Mouse (Mus musculus) adrenal gland (tissue): ENCODE results near the gene Olfr109.

Experiments
- intact Hi-C: fragments of 180-260 bp; cut with DNase I; formaldehyde crosslinking; loops from one replicate; pipeline ENCODE4 v1.15.1; 2025
- long read RNA-seq, 2 experiments: library from polyadenylated mRNA; unstranded; transcript quantifications; one replicate each; pipeline ENCODE4 v2.0.0; 2020; ENCODE audit warnings: borderline replicate concordance in 1 of 2; ENCODE audit not compliant: insufficient replicate concordance in 1 of 2

The Olfr109 gene
- long read RNA-seq, experiment 1 = 0 reads
- long read RNA-seq, experiment 2 = 0 reads

GRCm38 (mm10) chr17:37458616-37459015, at the start of gene Olfr109:
Gene Olfr109 (plus strand): TSS chr17:37458916.
- intact Hi-C loops = no loop called here

GRCm38 (mm10) chr17:37413380-37413779, 45.3 kb upstream of the Olfr109 start:
- intact Hi-C loops = no loop called here

GRCm38 (mm10) chr17:37445180-37445579, 13.5 kb upstream of the Olfr109 start, which contains the start of gene Olfr108:
Gene Olfr108 (plus strand): TSS chr17:37445480.
- intact Hi-C loops = no loop called here

GRCm38 (mm10) chr17:37483452-37483851, 24.7 kb downstream of the Olfr109 start, which contains the start of gene H2-M2:
Gene H2-M2 (minus strand): TSS chr17:37483552.
- intact Hi-C loops = no loop called here

- intact Hi-C loops = no loop called here
These were observed 33.3 kb downstream of the Olfr109 start, which contains the start of gene Olfr110 for GRCm38 (mm10) chr17:37491930-37492518. Gene Olfr110 (plus strand): TSS chr17:37492468.

GRCm38 (mm10) chr17:37507730-37508129, 49.0 kb downstream of the Olfr109 start, which contains the start of gene Olfr111:
Gene Olfr111 (plus strand): TSS chr17:37508030.
- intact Hi-C loops = no loop called here
